Mouse (Mus musculus) liver, embryonic 14.5 days (tissue): ENCODE results near the gene Fgfr3.

Experiments used
- CTCF ChIP-seq: IDR thresholded peaks from 2 replicates; pipeline ENCODE4 v1.5.1; 2016; ENCODE audit warnings: antibody characterized with exemption, low read depth, control low read depth
- EP300 ChIP-seq: IDR thresholded peaks from 2 replicates; pipeline ENCODE4 v1.6.1; 2016; ENCODE audit warnings: antibody characterized with exemption, low read depth

DNA sequence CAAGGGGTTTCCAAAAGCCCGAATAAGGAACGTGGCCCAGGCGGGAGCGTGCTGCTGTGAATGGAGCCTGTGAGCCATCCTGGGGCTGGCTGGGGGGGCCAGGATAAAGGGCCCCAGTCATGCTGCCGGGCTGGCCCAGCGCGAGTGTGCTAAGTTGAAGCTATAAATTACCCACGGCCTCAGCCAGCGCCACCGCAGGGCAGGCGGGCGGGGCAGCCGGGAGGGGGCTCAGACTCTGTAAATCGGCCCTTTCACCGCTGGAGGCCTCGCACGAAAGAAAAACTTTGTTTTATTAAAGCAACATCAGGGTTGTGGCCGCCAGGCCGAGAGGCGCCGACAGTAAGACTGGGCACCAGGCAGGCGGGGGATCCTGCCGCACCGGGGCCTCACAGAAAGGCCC lies 29.1 kb upstream of the Fgfr3 start:
- no peak for TF ChIP-seq CTCF
- no peak for TF ChIP-seq EP300
